Mouse (Mus musculus): ENCODE measurements around the gene Prdm2. TPM values are rescaled to one million over a fixed set of nuclear protein-coding genes. Genes with fewer than 3 reads are reported as not detected.

Prdm2 gene
- polyA plus RNA-seq, 1 experiment from 2014 or later, result 17.3 TPM

DNA sequence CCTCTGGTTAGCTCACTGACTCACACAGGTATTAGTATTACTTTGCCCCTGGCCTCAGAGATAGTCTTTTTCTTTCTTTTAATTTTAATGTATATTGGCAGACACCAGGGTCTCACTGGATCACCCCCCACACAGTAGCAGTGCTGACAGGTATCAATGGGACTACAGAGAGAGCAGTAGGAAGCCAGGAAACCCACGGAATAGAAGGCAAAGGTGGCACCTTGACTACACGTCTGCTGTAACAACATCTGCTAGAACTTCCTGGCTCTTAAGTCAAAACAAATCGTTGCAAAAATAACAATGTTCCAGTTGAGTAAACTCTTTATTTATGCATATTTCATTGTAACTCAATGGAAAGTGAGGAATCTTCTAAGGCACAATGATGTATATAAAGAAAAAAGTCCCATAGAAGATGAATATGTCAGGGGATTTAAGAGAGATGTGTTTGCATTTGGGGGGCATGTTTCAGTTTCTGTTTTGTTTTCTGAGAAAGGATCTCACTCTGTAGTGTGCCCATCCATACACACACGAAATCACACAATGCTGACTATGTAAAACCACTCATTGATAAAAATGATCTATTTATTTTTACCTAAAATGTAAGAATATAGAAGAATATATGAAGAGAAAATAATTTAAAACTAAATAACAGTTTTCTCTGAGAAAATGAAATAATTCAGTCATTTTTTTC is 41.0 kb downstream of the Prdm2 start:
- ATAC-seq (ENCODE audit: low read depth), result no peak
- Histone ChIP-seq H3K4me3 (no peak overlapping the region), H3K9ac (no peak overlapping the region), H3K27ac (replicated peaks) (no peak overlapping the region), H3K9me3 (no peaks in the 10 kb centered on the region), H3K27me3 (no peaks in the 10 kb centered on the region), H3K4me2 (no peak overlapping the region), H3K36me3 (peaks cover 46% of the 10 kb centered on the region), H3K4me1 (replicated peaks) (no peaks in the 10 kb centered on the region)
- WGBS, result 84% methylated on average over 4 of the region's 4 CpGs

DNA sequence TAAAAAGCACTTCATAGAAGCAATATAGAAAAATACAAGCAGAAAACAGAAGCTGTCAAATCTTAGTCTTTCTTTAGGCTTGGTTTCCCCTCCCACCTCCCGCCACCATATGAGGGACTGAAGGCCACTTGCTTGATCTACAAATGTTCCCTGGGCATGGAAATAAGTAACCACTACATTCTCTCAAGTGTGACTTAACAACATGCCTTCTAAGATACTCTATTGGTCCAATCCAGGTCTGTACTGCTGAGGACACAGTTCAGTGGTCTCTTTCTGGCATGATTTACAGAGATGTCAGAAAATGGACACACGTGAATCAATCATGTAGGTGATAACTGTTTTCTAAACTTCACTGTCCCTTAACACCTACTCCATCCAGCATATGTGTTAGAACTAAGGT is 42.5 kb downstream of the Prdm2 start:
- peaks cover 42% of the 10 kb centered on the region for H3K36me3 ChIP-seq
- no peaks in the 10 kb centered on the region for H3K27me3 ChIP-seq
- H3K4me3 ChIP-seq, result no peak overlapping the region
- H3K9me3 ChIP-seq, result no peaks in the 10 kb centered on the region
- no peaks in the 10 kb centered on the region for H3K4me1 ChIP-seq (replicated peaks)
- H3K4me2 ChIP-seq, result no peak overlapping the region
- H3K9ac ChIP-seq, result no peak overlapping the region
- 93% methylated on average over 2 of the region's 2 CpGs for WGBS
- no peak for ATAC-seq (ENCODE audit: low read depth)
- no peak overlapping the region for H3K27ac ChIP-seq (replicated peaks)

DNA sequence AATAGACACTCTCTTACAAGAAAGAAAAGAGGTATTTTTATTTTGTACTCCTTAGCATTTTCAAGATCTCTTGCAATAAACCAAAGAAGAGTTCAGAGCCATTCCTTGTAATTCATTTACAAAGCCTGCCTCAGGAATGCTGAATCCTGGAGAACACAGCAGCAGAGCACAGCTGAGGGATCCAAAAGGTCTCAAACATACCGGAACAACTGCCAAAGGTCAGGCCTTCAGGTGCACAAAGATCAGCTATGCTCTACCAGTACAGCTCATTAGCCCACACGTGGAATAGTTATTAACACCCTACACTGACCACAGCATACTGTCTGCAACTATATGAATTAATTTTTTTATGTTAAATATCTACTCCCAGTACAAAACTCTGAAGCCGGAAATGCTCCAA is 44.7 kb downstream of the Prdm2 start:
- H3K4me2 ChIP-seq, result no peak overlapping the region
- H3K36me3 ChIP-seq, result peaks cover 41% of the 10 kb centered on the region

DNA sequence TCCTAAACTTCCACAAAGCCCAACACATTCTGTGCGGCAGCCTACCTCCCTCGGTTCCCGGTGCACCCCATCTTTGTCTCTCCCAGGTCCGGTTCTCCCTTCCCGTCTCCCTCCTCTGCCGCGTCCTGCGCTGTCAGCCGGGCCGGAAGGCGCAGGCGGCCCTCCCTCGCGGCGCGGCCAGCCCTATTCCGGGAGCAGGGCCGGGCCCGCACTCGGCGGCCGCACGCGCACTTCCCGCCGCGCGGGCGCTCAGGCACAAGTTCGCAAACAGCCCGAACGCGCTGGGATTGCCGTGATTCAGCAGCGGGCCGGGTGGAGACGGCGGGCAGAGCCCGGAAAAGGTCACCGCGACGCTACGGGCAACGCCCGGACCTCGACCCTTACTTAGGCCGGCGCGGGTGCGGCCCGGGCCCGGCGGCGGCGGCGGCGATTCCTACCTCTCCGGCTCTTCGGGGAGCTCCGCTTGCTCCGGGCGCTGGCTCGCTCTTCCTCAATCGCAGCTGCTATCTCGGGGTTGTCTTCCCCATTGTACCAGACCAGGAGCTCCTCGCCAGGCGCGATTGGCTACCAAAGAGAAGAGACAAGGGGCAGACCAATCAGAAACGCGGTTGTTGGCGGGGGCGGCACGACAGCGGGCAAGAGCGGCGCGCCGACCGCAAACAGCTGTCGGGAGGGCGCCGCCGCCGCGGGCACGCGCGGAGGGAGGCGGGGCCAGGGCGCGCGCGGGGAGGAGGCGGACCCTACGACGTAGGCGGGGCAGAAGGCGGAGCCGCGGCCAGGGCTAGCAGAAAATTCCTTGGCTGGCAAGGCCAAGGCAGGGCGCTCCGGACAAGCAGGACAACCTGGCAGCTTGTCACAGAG is 50.9 kb downstream of the Prdm2 start:
- peaks cover 47% of the 10 kb centered on the region for H3K4me1 ChIP-seq (replicated peaks)
- WGBS, result under 1% methylated on average over 102 of the region's 102 CpGs
- peak overlapping the region; percentile 71 for H3K4me2 ChIP-seq
- H3K27ac ChIP-seq (replicated peaks), result peak overlapping the region; percentile 99
- peak; percentile 100 for ATAC-seq (ENCODE audit: low read depth)
- H3K27me3 ChIP-seq, result no peaks in the 10 kb centered on the region
- H3K9ac ChIP-seq, result peak overlapping the region; percentile 96
- peak overlapping the region; percentile 93 for H3K4me3 ChIP-seq
- no peaks in the 10 kb centered on the region for H3K9me3 ChIP-seq
- H3K36me3 ChIP-seq, result peaks cover 14% of the 10 kb centered on the region

More for the DNA sequence above, 44.7 kb downstream of the Prdm2 start:
- Histone ChIP-seq H3K27me3 (no peaks in the 10 kb centered on the region), H3K9ac (no peak overlapping the region), H3K4me1 (replicated peaks) (no peaks in the 10 kb centered on the region), H3K9me3 (no peaks in the 10 kb centered on the region), H3K4me3 (no peak overlapping the region), H3K27ac (replicated peaks) (no peak overlapping the region)
- 95% methylated on average over 3 of the region's 3 CpGs for WGBS
- ATAC-seq (ENCODE audit: low read depth), result no peak

DNA sequence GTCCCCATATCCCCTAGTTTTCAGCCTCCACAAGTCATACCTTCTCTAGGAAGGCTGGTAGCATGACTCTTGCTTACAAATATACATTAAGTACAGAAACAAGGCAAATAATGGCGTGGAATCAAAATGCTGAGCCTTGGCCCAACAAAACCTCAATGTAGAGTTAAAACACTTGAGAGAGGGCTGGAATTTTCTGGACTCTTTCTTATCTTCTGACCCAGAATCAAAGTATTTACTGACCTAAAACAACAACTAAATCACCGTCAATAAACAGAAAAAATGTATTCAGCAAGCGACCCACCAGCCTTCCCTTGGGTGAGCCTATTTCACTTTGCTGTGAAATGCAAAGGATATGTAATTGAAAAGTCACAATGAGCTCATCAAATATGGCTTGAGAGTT is 52.0 kb downstream of the Prdm2 start:
- peak overlapping the region; percentile 93 for H3K4me3 ChIP-seq
- WGBS, result 40% methylated on average over 3 of the region's 3 CpGs
- H3K4me2 ChIP-seq, result peak overlapping the region; percentile 71
- peaks cover 12% of the 10 kb centered on the region for H3K36me3 ChIP-seq
- peak overlapping the region; percentile 99; the same call in 1 of the 2 replicates for H3K27ac ChIP-seq (replicated peaks)
- H3K9me3 ChIP-seq, result no peaks in the 10 kb centered on the region
- H3K4me1 ChIP-seq (replicated peaks), result peaks cover 57% of the 10 kb centered on the region
- H3K27me3 ChIP-seq, result no peaks in the 10 kb centered on the region
- no peak for ATAC-seq (ENCODE audit: low read depth)
- peak overlapping the region; percentile 96 for H3K9ac ChIP-seq

DNA sequence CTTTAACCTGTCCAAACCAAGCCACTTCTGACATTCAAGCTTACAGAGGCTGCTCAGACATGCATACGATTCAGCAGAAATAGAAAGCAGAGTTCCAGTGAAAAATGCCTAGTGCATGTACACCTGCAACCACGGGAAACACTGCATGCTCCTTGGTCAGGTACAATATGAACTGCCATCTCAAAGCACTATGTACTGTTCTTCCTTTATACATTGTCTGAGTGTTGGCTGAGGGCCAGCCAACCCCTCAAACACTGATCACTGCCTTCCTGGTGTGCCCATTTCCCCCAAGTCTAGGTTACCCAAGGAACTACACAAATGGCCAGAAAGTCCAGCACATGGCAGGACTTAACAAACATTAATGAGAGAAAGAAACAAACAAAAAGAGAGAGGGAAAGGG is 53.5 kb downstream of the Prdm2 start:
- peak overlapping the region; percentile 71 for H3K4me2 ChIP-seq
- H3K4me3 ChIP-seq, result no peak overlapping the region
- no peaks in the 10 kb centered on the region for H3K27me3 ChIP-seq
- WGBS, result 90% methylated on average over 2 of the region's 2 CpGs
- H3K9me3 ChIP-seq, result no peaks in the 10 kb centered on the region
- H3K4me1 ChIP-seq (replicated peaks), result peaks cover 71% of the 10 kb centered on the region
- H3K27ac ChIP-seq (replicated peaks), result no peak overlapping the region
- H3K9ac ChIP-seq, result peak overlapping the region; percentile 18; the same call in 1 of the 2 replicates
- ATAC-seq (ENCODE audit: low read depth), result no peak
- H3K36me3 ChIP-seq, result no peaks in the 10 kb centered on the region

DNA sequence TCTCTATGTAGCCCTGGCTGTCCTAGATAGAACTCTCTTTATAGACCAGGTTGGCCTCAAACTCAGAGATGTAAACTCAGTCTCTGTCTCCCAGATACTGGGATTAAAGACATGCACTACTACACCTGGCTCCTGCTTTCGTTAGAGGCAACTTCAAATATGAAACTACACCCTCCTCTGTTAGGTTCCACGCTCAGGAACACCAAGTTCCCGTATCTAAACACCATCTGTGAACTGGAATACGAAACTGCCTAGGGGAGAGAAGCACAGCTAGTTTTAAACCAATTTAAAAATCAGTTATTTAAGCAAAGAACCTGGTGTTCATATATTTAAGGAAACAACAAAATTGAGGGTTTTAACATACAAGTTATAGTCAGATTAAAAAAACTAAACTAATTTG is 56.9 kb downstream of the Prdm2 start:
- Histone ChIP-seq H3K27ac (replicated peaks) (no peak overlapping the region), H3K4me2 (no peak overlapping the region), H3K27me3 (no peaks in the 10 kb centered on the region), H3K9me3 (no peaks in the 10 kb centered on the region), H3K36me3 (no peaks in the 10 kb centered on the region), H3K9ac (no peak overlapping the region), H3K4me3 (no peak overlapping the region), H3K4me1 (replicated peaks) (peaks cover 78% of the 10 kb centered on the region)
- ATAC-seq (ENCODE audit: low read depth), result no peak
- 76% methylated on average over 4 of the region's 4 CpGs for WGBS

DNA sequence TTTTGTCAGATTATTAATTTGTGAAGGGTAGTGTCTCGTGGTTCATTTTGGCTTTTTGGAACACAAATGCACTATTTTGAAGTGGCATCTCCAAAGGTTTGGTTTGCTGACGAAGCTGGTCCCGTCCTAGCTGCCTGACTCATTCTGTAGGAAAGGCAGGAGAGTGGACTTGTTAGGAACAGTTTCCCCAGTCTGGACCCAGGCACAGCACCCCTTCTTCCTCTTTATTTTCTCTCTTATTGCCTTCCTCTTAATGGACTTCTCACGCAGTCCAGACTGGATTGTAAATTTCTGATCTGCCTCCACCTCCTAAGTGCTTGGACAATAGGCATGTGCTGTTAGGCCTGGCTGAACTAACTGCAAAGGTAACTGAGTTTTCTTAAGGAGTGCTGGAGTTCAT is 57.8 kb downstream of the Prdm2 start:
- H3K9ac ChIP-seq, result no peak overlapping the region
- H3K4me2 ChIP-seq, result no peak overlapping the region
- WGBS, result 71% methylated on average over 4 of the region's 4 CpGs
- no peak overlapping the region for H3K27ac ChIP-seq (replicated peaks)
- H3K4me3 ChIP-seq, result no peak overlapping the region
- peaks cover 70% of the 10 kb centered on the region for H3K4me1 ChIP-seq (replicated peaks)
- H3K9me3 ChIP-seq, result no peaks in the 10 kb centered on the region
- no peak for ATAC-seq (ENCODE audit: low read depth)
- H3K27me3 ChIP-seq, result no peaks in the 10 kb centered on the region
- no peaks in the 10 kb centered on the region for H3K36me3 ChIP-seq

DNA sequence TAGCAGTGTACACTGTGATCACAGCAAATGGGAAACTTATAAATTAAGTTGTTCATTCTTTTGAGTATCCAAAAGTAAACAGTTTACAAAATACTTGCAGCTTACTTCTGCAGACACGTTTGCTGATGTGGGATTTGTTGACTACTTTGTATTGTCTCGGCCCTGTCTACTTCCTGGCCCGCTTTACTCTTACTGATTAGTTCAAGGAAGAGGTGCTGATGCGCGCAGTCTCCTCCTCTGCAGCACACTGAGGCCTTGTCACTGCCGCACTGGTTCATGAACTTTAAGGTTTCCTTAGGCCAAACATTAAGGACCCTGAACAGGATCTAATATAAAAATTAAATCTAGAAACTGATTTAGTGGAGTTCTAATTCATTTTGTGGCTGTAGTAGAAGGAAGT is 58.2 kb downstream of the Prdm2 start:
- Histone ChIP-seq H3K27ac (replicated peaks) (no peak overlapping the region), H3K4me1 (replicated peaks) (peaks cover 66% of the 10 kb centered on the region), H3K4me3 (no peak overlapping the region), H3K9me3 (no peaks in the 10 kb centered on the region), H3K4me2 (no peak overlapping the region), H3K9ac (no peak overlapping the region), H3K36me3 (no peaks in the 10 kb centered on the region), H3K27me3 (no peaks in the 10 kb centered on the region)
- no peak for ATAC-seq (ENCODE audit: low read depth)
- WGBS, result 80% methylated on average over 6 of the region's 6 CpGs

DNA sequence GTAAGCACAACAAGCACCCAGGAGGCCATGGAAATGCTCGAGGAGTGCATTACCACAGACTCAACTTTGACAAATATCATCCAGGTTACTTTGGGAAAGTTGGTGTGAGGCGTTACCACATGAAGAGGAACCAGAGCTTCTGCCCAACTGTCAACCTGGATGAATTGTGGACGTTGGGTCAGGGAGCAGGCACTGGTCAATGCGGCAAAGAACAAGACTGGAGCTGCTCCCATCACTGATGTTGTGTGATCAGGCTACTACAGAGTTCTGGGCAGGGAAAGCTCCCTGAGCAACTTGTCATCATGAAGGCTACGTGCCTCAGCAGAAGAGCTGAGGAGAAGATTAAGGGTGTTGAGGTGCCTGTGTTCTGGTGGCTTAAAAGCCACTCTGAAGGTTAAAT is 60.2 kb downstream of the Prdm2 start:
- Histone ChIP-seq H3K4me1 (replicated peaks) (peaks cover 51% of the 10 kb centered on the region), H3K9ac (no peak overlapping the region), H3K27me3 (no peaks in the 10 kb centered on the region), H3K4me2 (no peak overlapping the region), H3K27ac (replicated peaks) (no peak overlapping the region), H3K9me3 (no peaks in the 10 kb centered on the region), H3K36me3 (no peaks in the 10 kb centered on the region), H3K4me3 (no peak overlapping the region)
- WGBS, result 91% methylated on average over 5 of the region's 5 CpGs
- ATAC-seq (ENCODE audit: low read depth), result no peak

DNA sequence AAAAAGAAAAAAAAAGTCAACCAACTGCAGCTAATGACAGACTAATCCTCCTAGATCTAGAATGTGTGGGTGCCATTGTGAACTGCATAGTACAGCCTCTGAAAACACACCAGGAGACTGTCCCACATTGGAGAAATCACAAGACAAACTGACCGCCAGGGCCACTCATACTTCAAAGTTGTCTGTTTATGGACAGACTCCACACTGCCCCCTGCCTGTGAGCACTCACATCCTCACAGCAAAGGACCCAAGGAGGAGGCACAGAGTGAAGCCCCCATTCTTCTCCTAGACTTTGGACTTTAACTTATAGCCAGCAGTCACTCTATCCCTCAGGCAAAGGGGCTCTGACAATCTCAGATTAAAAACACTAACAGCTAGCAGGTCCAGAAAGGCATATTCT is 61.5 kb downstream of the Prdm2 start:
- no peak overlapping the region for H3K27ac ChIP-seq (replicated peaks)
- H3K27me3 ChIP-seq, result no peaks in the 10 kb centered on the region
- no peak for ATAC-seq (ENCODE audit: low read depth)
- H3K4me2 ChIP-seq, result no peak overlapping the region
- no peak overlapping the region for H3K9ac ChIP-seq
- WGBS, result 72% methylated on average over 1 of the region's 1 CpGs
- peaks cover 51% of the 10 kb centered on the region for H3K4me1 ChIP-seq (replicated peaks)
- H3K9me3 ChIP-seq, result no peaks in the 10 kb centered on the region
- H3K4me3 ChIP-seq, result no peak overlapping the region
- no peaks in the 10 kb centered on the region for H3K36me3 ChIP-seq

DNA sequence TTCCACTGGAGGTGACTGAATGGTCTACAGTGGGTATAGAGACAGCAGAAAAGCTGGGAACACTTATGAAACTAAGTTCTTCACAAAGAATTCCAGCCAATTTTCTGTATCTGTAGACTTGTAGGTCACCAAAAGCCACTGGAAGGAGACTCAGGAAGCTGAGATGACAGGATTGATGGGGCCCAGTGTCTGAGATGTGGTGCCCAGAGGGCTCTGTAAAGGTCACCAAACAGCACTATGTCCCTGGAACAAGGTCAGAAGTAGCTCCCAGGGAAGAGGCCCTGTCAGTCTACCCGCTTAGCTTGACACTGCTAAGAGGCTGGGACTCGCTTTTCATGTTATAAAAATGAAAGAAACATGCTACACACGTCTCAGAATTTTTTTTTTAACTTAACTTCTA is 65.1 kb downstream of the Prdm2 start:
- no peak overlapping the region for H3K27ac ChIP-seq (replicated peaks)
- ATAC-seq (ENCODE audit: low read depth), result no peak

More for the DNA sequence above, 65.1 kb downstream of the Prdm2 start:
- no peaks in the 10 kb centered on the region for H3K9me3 ChIP-seq
- no peaks in the 10 kb centered on the region for H3K36me3 ChIP-seq
- no peaks in the 10 kb centered on the region for H3K27me3 ChIP-seq
- no peak overlapping the region for H3K9ac ChIP-seq
- peaks cover 52% of the 10 kb centered on the region for H3K4me1 ChIP-seq (replicated peaks)
- H3K4me2 ChIP-seq, result no peak overlapping the region
- no peak overlapping the region for H3K4me3 ChIP-seq
- WGBS, result 90% methylated on average over 3 of the region's 3 CpGs

Data from neural tube, embryonic 13.5 days (tissue).